Mouse (Mus musculus) frontal cortex, adult (tissue): ENCODE data around the gene Gm14151.
"Not testable (repeated sequence)": the region's sequence is repeated elsewhere in the genome, so short reads cannot be mapped to it uniquely, and the experiment has no call there.

Source experiments
- ATAC-seq: cut with Nextera tagmentation; 2 replicates; pipeline ENCODE4 v1.9.2; 2017; ENCODE audit warnings: mild to moderate bottlenecking, moderate library complexity, mixed read lengths; ENCODE audit not compliant: low TSS enrichment

The Gm14151 gene

DNA sequence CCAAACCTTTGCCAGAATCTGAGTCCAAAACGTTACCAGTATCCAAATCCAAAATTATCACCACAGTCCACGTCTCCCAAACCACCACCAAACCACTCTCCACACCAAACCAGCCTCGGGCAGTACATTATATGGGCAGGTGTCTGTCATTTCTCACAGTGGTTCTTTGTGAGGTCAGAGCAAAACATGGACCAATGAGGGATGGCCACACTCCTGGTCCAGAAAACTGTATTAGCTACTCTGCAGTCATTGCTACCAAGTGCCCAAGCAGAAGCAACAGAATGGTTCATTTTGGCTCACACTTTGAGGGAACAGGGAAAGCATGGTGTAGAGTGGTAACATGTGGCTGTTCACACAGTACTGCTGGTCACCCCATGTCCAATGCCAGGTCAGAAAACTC lies at the start of gene Gm14151:
Gene Gm14151 (minus strand): TSS at position 101 of the 400 bp plus-strand sequence.
- not testable (repeated sequence) for ATAC-seq

- not testable (repeated sequence) for ATAC-seq
Measured at GRCm38 (mm10) chr2:151097945-151098344, 5.8 kb upstream of the Gm14151 start, which contains the start of gene Gm14147. TSS of gene Gm14147 (plus strand) at chr2:151098245.

GRCm38 (mm10) chr2:151056637-151057036 lies 35.5 kb downstream of the Gm14151 start:
- ATAC-seq: no peak

DNA sequence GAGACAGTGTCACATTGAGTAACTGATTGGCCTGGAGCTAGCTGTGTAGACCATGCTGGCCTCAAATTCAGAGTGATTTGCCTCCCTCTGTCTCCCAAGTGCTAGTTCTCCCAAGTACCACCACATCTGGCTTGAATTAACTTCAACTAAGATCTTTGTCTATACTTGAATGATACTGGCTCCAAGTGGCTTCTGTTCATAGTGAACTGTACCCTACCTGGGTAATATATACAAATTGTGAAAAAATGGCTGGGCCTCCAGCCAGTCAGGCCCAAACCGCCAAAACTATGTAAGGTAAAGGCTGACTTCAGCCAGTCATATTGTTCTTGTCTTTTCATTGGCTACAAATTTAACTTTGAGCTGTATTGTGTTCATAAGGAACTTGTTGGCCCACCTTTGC lies 51.7 kb downstream of the Gm14151 start:
- ATAC-seq: no peak

GRCm38 (mm10) chr2:151039726-151040125 lies 52.4 kb downstream of the Gm14151 start:
- ATAC-seq: peak; percentile 41

- ATAC-seq: peak; percentile 93
Measured at GRCm38 (mm10) chr2:151039232-151039695, 52.9 kb downstream of the Gm14151 start, which contains the start of the genes Ninl and Nanp. TSS of gene Ninl (minus strand) at chr2:151039382. TSS of gene Nanp (minus strand) at chr2:151039398.

DNA sequence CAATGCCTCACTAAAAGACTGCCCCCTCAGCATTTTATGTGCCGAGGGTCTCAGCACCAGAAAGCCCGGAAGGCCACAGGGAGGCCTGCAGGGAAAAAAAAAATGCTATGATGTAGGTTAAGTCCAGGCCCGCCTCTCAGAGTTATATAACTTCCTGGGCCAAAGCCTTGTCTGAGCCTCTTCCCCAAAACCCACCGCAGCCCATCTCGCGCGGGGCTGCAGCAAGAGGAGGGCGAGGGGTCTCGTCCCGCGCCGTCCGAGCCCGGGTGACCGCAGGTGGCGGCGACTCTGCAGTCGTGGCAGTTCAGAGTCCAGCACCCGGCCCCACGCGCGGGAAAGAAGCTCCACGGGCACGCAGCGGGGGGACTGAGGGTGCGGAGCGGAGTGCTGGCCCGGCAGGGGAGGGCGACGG lies 53.3 kb downstream of the Gm14151 start:
- ATAC-seq: peak; percentile 71

DNA sequence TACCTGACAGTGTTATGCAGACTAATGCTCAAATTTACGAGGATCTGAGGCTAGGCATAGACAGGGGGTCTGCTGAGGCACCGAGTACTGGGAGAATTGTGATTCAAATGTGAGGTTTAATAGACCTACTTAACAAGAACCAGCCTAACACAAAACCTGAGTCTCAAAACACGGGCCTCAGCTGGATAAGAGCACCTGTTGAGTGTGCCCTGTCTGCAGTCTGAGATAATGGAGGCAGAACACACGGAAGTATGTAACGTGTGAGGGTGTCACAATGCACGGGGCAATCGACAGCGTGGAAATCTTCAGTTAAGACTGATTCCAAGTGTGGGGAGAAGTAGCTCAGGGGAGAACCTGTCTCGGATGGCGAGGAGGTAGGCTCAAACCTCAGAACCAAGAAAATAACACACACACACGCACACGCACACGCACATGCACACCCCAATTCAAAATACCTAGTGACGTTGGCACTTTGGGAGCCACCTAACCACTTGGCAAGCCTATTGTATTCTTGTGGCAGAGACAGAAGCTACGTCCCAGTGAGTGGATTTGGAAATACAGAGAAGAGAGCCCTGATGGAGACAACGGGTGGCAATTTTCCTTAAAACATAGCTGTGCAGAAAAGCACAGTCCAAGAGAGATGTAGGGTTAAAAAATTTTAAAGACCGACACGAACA lies 54.1 kb downstream of the Gm14151 start:
- 0 out of 2 replicates have a peak, but pooled peaks have one; percentile 20 for ATAC-seq

DNA sequence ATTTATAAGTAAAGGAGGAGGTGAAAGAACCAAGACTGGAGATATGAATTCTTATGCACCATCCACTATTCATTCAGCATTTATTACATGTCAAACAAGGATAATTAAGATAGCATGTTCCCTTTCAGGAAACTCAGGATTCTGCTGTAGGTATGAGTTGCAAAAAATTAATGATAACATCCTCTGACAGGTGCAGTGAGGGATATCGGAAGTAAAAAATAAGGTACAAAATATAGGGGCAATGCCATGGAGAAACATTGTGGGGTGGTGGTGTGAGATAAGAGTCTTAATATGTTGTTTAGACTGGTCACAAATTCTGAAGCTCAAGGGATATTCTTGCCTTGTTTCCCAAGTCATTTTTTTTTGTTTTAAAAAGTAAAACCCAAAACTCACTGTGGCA lies 54.9 kb downstream of the Gm14151 start:
- no peak for ATAC-seq
